ENCODE assay signal across 19 mouse cellular contexts in the genomic region with DNA sequence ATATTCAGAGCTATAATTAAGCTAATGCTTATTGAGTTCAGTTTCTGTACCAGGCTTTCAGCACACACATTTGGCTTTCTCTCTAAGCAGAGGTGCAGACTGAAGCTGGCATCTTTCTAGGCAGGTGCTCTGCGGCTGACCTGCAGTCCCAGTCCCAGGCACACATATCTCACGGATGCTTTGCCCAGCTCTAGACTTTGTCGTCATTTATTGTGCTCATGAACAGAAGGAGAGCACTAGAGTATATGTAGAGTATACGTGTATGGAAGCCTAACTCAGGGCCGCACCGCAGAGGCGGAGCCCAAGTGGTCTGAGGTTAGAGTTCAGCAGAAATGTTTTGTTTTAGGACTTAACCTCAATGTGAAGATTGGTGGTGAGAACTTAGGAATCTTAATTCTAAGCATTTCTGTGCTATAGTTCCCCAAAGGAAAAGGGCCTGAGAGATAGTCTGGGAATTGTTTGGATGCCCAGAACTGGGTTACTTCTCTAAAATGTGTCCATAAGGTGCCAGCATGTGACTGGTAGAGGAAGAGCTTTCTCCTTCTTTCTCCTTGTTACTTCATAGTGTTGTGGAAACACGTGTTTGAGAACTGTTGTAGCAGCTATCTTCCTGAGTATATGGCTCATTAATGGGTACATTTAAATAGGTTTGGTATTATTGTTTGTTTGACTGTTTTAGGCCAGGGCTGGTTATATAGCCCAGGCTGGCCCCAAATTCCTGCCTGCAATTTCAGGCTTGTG. TPM values are rescaled to one million over a fixed set of nuclear protein-coding genes. Genes with fewer than 3 reads are reported as not detected.
DNase-seq lines count a peak whose midpoint lies in the region; ATAC-seq lines count a peak whose summit lies in the region.
"Had no signal": no experiment of that assay in that cellular context is flagged by ENCODE, and none has a peak within 500 bp of the region (broad histone marks: within the 10 kb centered on the region; RNA-seq: fewer than 3 reads in every experiment).

No protein-coding gene starts in this region.

- H3K4me2 ChIP-seq in liver, embryonic 12.5 days, result peak overlapping the region; percentile 67
- H3K4me2 ChIP-seq in forebrain, embryonic 16.5 days (ENCODE audit: low read length), result no peak overlapping the region
- H3K4me2 ChIP-seq: heart, embryonic 13.5 days; lung, embryonic 14.5 days had no signal

- no peaks in the 10 kb centered on the region for H3K9me3 ChIP-seq in liver, embryonic 12.5 days (replicated peaks)
- no peaks in the 10 kb centered on the region for H3K9me3 ChIP-seq in forebrain, embryonic 16.5 days (ENCODE audit: control insufficient read depth, low read length)
- H3K9me3 ChIP-seq: embryonic facial prominence, embryonic 10.5 days; heart, embryonic 13.5 days had no signal

- DNase-seq in A20 (ENCODE audit: low read depth, low spot score), result peak; percentile 73
- peak; percentile 69 to 70 for DNase-seq in CD8-positive naive resting alpha-beta T cell, adult 2 months (ENCODE audit: low read depth in 2 of 2, low spot score in 2 of 2)
- no peak for DNase-seq in frontal cortex, postnatal 10 days (ENCODE audit: low spot score in 2 of 2)
- DNase-seq in cerebellum, postnatal 25 days, result no peak
- no peak for DNase-seq in urinary bladder, postnatal 10 days (ENCODE audit: low spot score)
- DNase-seq: cerebellum, adult 11 months; cerebellum, postnatal 36 days; forebrain, postnatal 0 days; gastrocnemius, postnatal 14 days; heart, postnatal 4 days; kidney, postnatal 10 days; lung, embryonic 14.5 days; retina, postnatal 1 day had no signal

- no peak overlapping the region for H3K4me3 ChIP-seq in liver, embryonic 12.5 days
- H3K4me3 ChIP-seq in forebrain, embryonic 16.5 days (replicated peaks; ENCODE audit: low read length), result no peak overlapping the region
- H3K4me3 ChIP-seq: embryonic facial prominence, embryonic 10.5 days; heart, embryonic 13.5 days had no signal

- peaks cover 12% of the 10 kb centered on the region for H3K36me3 ChIP-seq in liver, embryonic 12.5 days
- no peaks in the 10 kb centered on the region for H3K36me3 ChIP-seq in forebrain, embryonic 16.5 days (ENCODE audit: control insufficient read depth, insufficient read depth)
- H3K36me3 ChIP-seq: embryonic facial prominence, embryonic 10.5 days; heart, embryonic 13.5 days had no signal

- peak overlapping the region; percentile 93 for H3K27ac ChIP-seq in liver, embryonic 12.5 days
- no peak overlapping the region for H3K27ac ChIP-seq in forebrain, embryonic 16.5 days (ENCODE audit: low read length)
- H3K27ac ChIP-seq: embryonic facial prominence, embryonic 10.5 days; stomach, postnatal 0 days had no signal

- peak overlapping the region; percentile 40; the same call in 1 of the 2 replicates for H3K9ac ChIP-seq in liver, embryonic 12.5 days
- H3K9ac ChIP-seq in forebrain, embryonic 16.5 days (replicated peaks; ENCODE audit: low read depth, low read length), result no peak overlapping the region
- H3K9ac ChIP-seq: forebrain, postnatal 0 days; heart, embryonic 13.5 days; lung, embryonic 14.5 days had no signal

- H3K27me3 ChIP-seq in liver, embryonic 12.5 days (replicated peaks), result no peaks in the 10 kb centered on the region
- no peaks in the 10 kb centered on the region for H3K27me3 ChIP-seq in forebrain, embryonic 16.5 days (replicated peaks; ENCODE audit: control insufficient read depth, insufficient read depth, low read length)
- H3K27me3 ChIP-seq: heart, embryonic 13.5 days had no signal

- H3K4me1 ChIP-seq in liver, embryonic 12.5 days, result peaks cover 84% of the 10 kb centered on the region
- no peaks in the 10 kb centered on the region for H3K4me1 ChIP-seq in forebrain, embryonic 16.5 days (replicated peaks; ENCODE audit: control insufficient read depth, insufficient read depth, low read length)

- WGBS in liver, embryonic 12.5 days (ENCODE audit: insufficient replicate concordance), result 73% methylated on average over 8 of the region's 8 CpGs
- WGBS in forebrain, embryonic 16.5 days, result 83% methylated on average over 8 of the region's 8 CpGs

- no peak for ATAC-seq in liver, embryonic 12.5 days
- ATAC-seq in megakaryocyte progenitor cell, adult 5-6 weeks (replicated peaks; ENCODE audit: poor library complexity), result peak; percentile 26
- ATAC-seq in forebrain, embryonic 16.5 days, result no peak
- ATAC-seq: forebrain, postnatal 0 days had no signal

RNA-seq across cellular contexts. Expression of a gene that starts 50.9 kb away (rescaled TPM):
- 22.4 and 23.5 TPM in 2 replicates for polyA plus RNA-seq in liver, embryonic 12.5 days (2016; fragmentation: Nextera tagmentation; extraction: Ambion mirVana)
- 33.6 and 34.2 TPM in 2 replicates for total RNA-seq in megakaryocyte progenitor cell, adult 5-6 weeks (2015)
- total RNA-seq in megakaryocyte progenitor cell, adult 5-6 weeks (2017), result 50.2 and 84.2 TPM in 2 replicates
- polyA plus RNA-seq in forebrain, embryonic 16.5 days (2015; fragmentation: Nextera tagmentation; extraction: Ambion mirVana), result 42.2 and 42.5 TPM in 2 replicates

RNA-seq across cellular contexts. Expression of a gene that starts 51.2 kb away (rescaled TPM):
- polyA plus RNA-seq in liver, embryonic 12.5 days (2016; fragmentation: Nextera tagmentation; extraction: Ambion mirVana), result 18.9 and 21.2 TPM in 2 replicates
- total RNA-seq in megakaryocyte progenitor cell, adult 5-6 weeks (2015), result 96.8 and 98.3 TPM in 2 replicates
- total RNA-seq in megakaryocyte progenitor cell, adult 5-6 weeks (2017), result 178 and 189 TPM in 2 replicates
- polyA plus RNA-seq in forebrain, embryonic 16.5 days (2015; fragmentation: Nextera tagmentation; extraction: Ambion mirVana), result 2.7 and 3.3 TPM in 2 replicates

RNA-seq across cellular contexts. Expression of a gene that starts 55.3 kb away (rescaled TPM):
- polyA plus RNA-seq in liver, embryonic 12.5 days (2016; fragmentation: Nextera tagmentation; extraction: Ambion mirVana), result 57.7 and 63.2 TPM in 2 replicates
- total RNA-seq in megakaryocyte progenitor cell, adult 5-6 weeks (2015), result 103 and 124 TPM in 2 replicates
- total RNA-seq in megakaryocyte progenitor cell, adult 5-6 weeks (2017), result 125 and 134 TPM in 2 replicates
- 107 and 112 TPM in 2 replicates for polyA plus RNA-seq in forebrain, embryonic 16.5 days (2015; fragmentation: Nextera tagmentation; extraction: Ambion mirVana)

Comparison
In these comparisons a context has a peak if more than half of its experiments do, and no peak if none do; other contexts are left out.
1. DNase-seq: peak in A20 (single experiment) and CD8-positive naive resting alpha-beta T cell, adult 2 months (2 of 2); none in frontal cortex, postnatal 10 days (0 of 2), cerebellum, postnatal 25 days (0 of 2) and urinary bladder, postnatal 10 days (single experiment).